Mouse (Mus musculus) hindlimb bud, embryonic 11.5 days (tissue): ENCODE measurements around the gene Ccdc97.

Experiments used
- DNase-seq: peaks from one replicate; pipeline ENCODE4 v3.0.0-alpha.2; 2012; ENCODE audit warnings: low read depth, low spot score; ENCODE audit errors: extremely low spot score

The Ccdc97 gene

DNA sequence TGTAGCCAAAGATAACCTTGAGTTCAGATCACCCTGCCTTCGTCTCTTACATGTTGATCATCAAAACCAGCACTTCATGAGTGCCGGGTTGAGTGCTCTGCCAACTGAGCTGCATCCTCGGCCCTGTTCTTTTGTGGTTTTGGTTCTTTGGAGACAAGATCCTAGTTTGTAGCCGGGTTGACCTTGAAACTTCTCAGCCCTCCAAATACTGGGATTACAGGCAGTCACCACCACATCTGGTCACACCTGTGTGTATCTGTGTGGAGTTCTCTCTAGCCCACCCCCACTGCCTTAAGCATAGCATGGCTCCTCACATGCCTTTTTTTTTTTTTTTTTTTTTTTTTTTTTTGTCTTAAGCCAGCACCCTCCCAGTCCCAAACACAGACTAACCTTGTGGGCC lies 48.8 kb downstream of the Ccdc97 start:
- no peak for DNase-seq

DNA sequence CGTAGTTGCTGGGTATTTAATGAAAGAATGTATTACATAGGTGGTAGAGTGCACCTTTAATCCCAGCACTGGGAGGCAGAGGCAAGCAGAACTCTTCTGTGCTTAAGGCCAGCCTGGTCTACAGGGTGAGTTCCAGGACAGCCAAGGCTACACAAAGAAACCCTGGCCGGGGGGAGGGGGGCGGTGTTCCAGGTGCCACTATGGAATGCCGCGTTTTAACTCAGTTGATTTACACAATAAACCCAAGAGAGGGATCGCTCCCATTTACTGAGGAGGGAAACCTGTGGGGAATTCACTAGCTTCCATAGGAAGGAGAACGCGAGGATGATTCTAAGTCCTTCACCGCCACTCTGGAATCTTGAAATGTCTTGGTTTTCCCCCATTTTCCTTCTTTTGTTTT lies 49.3 kb downstream of the Ccdc97 start:
- no peak for DNase-seq

GRCm38 (mm10) chr7:25669158-25669557 lies 49.7 kb downstream of the Ccdc97 start:
- no peak for DNase-seq

GRCm38 (mm10) chr7:25666381-25666780 lies 52.5 kb downstream of the Ccdc97 start:
- no peak for DNase-seq
